In genomic region chr7:101681565-101682071, GRCm38 (mm10) we compare ENCODE assay signal across 13 mouse cellular contexts. TPM values are rescaled to one million over a fixed set of nuclear protein-coding genes. Genes with fewer than 3 reads are reported as not detected.
A peak's percentile ranks its signal among the peaks of the same experiment; 100 is the strongest.
DNase-seq lines count a peak whose midpoint lies in the region; ATAC-seq and TF ChIP-seq lines count a peak whose summit lies in the region.
"Had no signal": no experiment of that assay in that cellular context is flagged by ENCODE, and none has a peak within 500 bp of the region (broad histone marks: within the 10 kb centered on the region; RNA-seq: fewer than 3 reads in every experiment).

No protein-coding gene starts in this region.

- no peak overlapping the region for H3K4me2 ChIP-seq in heart, embryonic 16.5 days (ENCODE audit: low read depth, low read length)
- no peak overlapping the region for H3K4me2 ChIP-seq in midbrain, embryonic 13.5 days (replicated peaks)
- peak overlapping the region; percentile 50 for H3K4me2 ChIP-seq in myocyte (ENCODE audit: low read depth)
- H3K4me2 ChIP-seq: hindbrain, embryonic 15.5 days; liver, embryonic 15.5 days had no signal

- no peak overlapping the region for H3K4me3 ChIP-seq in heart, embryonic 16.5 days (ENCODE audit: low read length)
- H3K4me3 ChIP-seq in midbrain, embryonic 10.5 days, result no peak overlapping the region
- H3K4me3 ChIP-seq in midbrain, embryonic 13.5 days (replicated peaks), result no peak overlapping the region
- H3K4me3 ChIP-seq in myocyte, result no peak overlapping the region
- H3K4me3 ChIP-seq: hindbrain, embryonic 15.5 days; liver, embryonic 15.5 days had no signal

- peak; percentile 26 for DNase-seq in adrenal gland, adult 8-10 months
- no peak for DNase-seq in adrenal gland, postnatal 4 days (ENCODE audit: low spot score in 2 of 2)
- DNase-seq in heart, adult 8-10 months (ENCODE audit: low spot score), result no peak
- no peak for DNase-seq in midbrain, embryonic 10.5 days (ENCODE audit: low spot score)
- DNase-seq: cerebellum, postnatal 36 days; gastrocnemius, postnatal 10 days had no signal

- H3K27ac ChIP-seq in heart, embryonic 16.5 days (ENCODE audit: low read length), result peak overlapping the region; percentile 24; the same call in 1 of the 2 replicates
- H3K27ac ChIP-seq in midbrain, embryonic 10.5 days (replicated peaks), result peak overlapping the region; percentile 68
- H3K27ac ChIP-seq in midbrain, embryonic 13.5 days, result no peak overlapping the region
- H3K27ac ChIP-seq: hindbrain, embryonic 15.5 days; liver, embryonic 15.5 days had no signal

- H3K9ac ChIP-seq in heart, embryonic 16.5 days (ENCODE audit: low read length), result peak overlapping the region; percentile 39; the same call in 1 of the 2 replicates
- H3K9ac ChIP-seq in midbrain, embryonic 13.5 days (replicated peaks), result no peak overlapping the region
- H3K9ac ChIP-seq: hindbrain, embryonic 15.5 days; liver, embryonic 15.5 days had no signal

- no peaks in the 10 kb centered on the region for H3K27me3 ChIP-seq in heart, embryonic 16.5 days (ENCODE audit: control insufficient read depth, insufficient read depth, low read length)
- H3K27me3 ChIP-seq in midbrain, embryonic 10.5 days (ENCODE audit: low read depth, poor library complexity, severe bottlenecking), result 0 out of 2 replicates have a peak, but pooled peaks cover 10% of the 10 kb centered on the region
- H3K27me3 ChIP-seq in midbrain, embryonic 13.5 days, result no peaks in the 10 kb centered on the region
- no peaks in the 10 kb centered on the region for H3K27me3 ChIP-seq in myocyte (ENCODE audit: control insufficient read depth, insufficient read depth, insufficient read length)
- H3K27me3 ChIP-seq: hindbrain, embryonic 15.5 days; liver, embryonic 15.5 days had no signal

- 65% methylated on average over 6 of the region's 6 CpGs for WGBS in heart, embryonic 16.5 days
- 40% methylated on average over 6 of the region's 6 CpGs for WGBS in midbrain, embryonic 10.5 days
- WGBS in midbrain, embryonic 13.5 days, result 33% methylated on average over 6 of the region's 6 CpGs

- H3ac ChIP-seq in myocyte (ENCODE audit: control insufficient read depth, insufficient read length), result no peak overlapping the region

- no peaks in the 10 kb centered on the region for H3K9me3 ChIP-seq in heart, embryonic 16.5 days (replicated peaks; ENCODE audit: control insufficient read depth, low read length)
- H3K9me3 ChIP-seq in midbrain, embryonic 10.5 days (replicated peaks), result no peaks in the 10 kb centered on the region
- H3K9me3 ChIP-seq in midbrain, embryonic 13.5 days, result no peaks in the 10 kb centered on the region
- H3K9me3 ChIP-seq: hindbrain, embryonic 15.5 days; liver, embryonic 15.5 days had no signal

- no peak for TF ChIP-seq POLR2A in myocyte (IDR thresholded peaks at IDR 0.05; ENCODE audit: insufficient read length, low read depth)

- ATAC-seq in heart, embryonic 16.5 days (replicated peaks; ENCODE audit: extremely low read depth, insufficient read depth, low FRiP score), result no peak
- ATAC-seq in midbrain, embryonic 13.5 days, result no peak
- ATAC-seq in erythroid progenitor cell, adult 5-6 weeks (replicated peaks; ENCODE audit: low FRiP score, poor library complexity, severe bottlenecking), result no peak
- ATAC-seq: activated CD4-positive, CD25-positive, alpha-beta regulatory T cell, adult 4 months had no signal

- no peaks in the 10 kb centered on the region for H3K36me3 ChIP-seq in heart, embryonic 16.5 days (ENCODE audit: control insufficient read depth, insufficient read depth)
- H3K36me3 ChIP-seq in midbrain, embryonic 10.5 days, result no peaks in the 10 kb centered on the region
- no peaks in the 10 kb centered on the region for H3K36me3 ChIP-seq in midbrain, embryonic 13.5 days
- H3K36me3 ChIP-seq in myocyte (ENCODE audit: control insufficient read depth, insufficient read depth), result no peaks in the 10 kb centered on the region
- H3K36me3 ChIP-seq: hindbrain, embryonic 15.5 days; liver, embryonic 15.5 days had no signal

- H3K79me2 ChIP-seq in myocyte (ENCODE audit: control insufficient read depth, insufficient read depth), result peaks cover 22% of the 10 kb centered on the region

- peaks cover 24% of the 10 kb centered on the region for H3K4me1 ChIP-seq in heart, embryonic 16.5 days (ENCODE audit: control insufficient read depth, insufficient read depth, low read length)
- peaks cover 74% of the 10 kb centered on the region for H3K4me1 ChIP-seq in midbrain, embryonic 10.5 days
- H3K4me1 ChIP-seq in midbrain, embryonic 13.5 days (replicated peaks), result peaks cover 36% of the 10 kb centered on the region

TF ChIP-seq in myocyte, 11 proteins besides CTCF, POLR2A, EP300 and RAD21:
- TF ChIP-seq MYOD1 (IDR thresholded peaks at IDR 0.05; ENCODE audit: control insufficient read depth in 1 of 3, insufficient read length in 2 of 3, low read depth in 2 of 3) (no peak), MAX (IDR thresholded peaks at IDR 0.05; ENCODE audit: low read depth) (no peak), E2F4 (IDR thresholded peaks at IDR 0.05; ENCODE audit: insufficient read depth) (no peak), TCF3 (IDR thresholded peaks at IDR 0.05; ENCODE audit: insufficient read length, low read depth) (no peak), POLR2AphosphoS2 (IDR thresholded peaks at IDR 0.05; ENCODE audit: insufficient read length, low read depth) (no peak), MYOG (IDR thresholded peaks at IDR 0.05; ENCODE audit: control insufficient read depth in 1 of 3, insufficient read depth in 1 of 3, insufficient read length in 2 of 3, low read depth in 2 of 3) (no peak), CEBPB (IDR thresholded peaks at IDR 0.05; ENCODE audit: insufficient read depth, poor library complexity, severe bottlenecking) (no peak)

RNA-seq across cellular contexts. Expression of gene Clpb, which starts 18.2 kb away (rescaled TPM):
- 10 to 100 TPM; 67.7 to 90.7 (median 77.9) TPM for total RNA-seq in adrenal gland, adult 8-10 months (2022)
- 10 to 100 TPM; 47.3 to 51.0 TPM for total RNA-seq in adrenal gland, postnatal 4 days (2021)
- polyA plus RNA-seq in heart, embryonic 16.5 days (2015; fragmentation: Nextera tagmentation; extraction: Ambion mirVana), result 48.2 and 56.9 TPM in 2 replicates
- total RNA-seq in heart, adult 8-10 months (2022), result 10 to 100 TPM; 73.5 to 96.2 (median 93.6) TPM
- 54.7 and 56.3 TPM in 2 replicates for polyA plus RNA-seq in midbrain, embryonic 10.5 days (2016; fragmentation: Nextera tagmentation; extraction: Ambion mirVana)
- polyA plus RNA-seq in midbrain, embryonic 13.5 days (2015; fragmentation: Nextera tagmentation; extraction: Ambion mirVana), result 31.9 and 33.7 TPM in 2 replicates
- polyA plus RNA-seq in myocyte (2012; fragmentation: generic; extraction: Trizol), result 114 TPM
- total RNA-seq in erythroid progenitor cell, adult 5-6 weeks (2015; ENCODE audit: low replicate concordance), result 0.84 and 1.4 TPM in 2 replicates
- total RNA-seq in erythroid progenitor cell, adult 5-6 weeks (2017; ENCODE audit: low replicate concordance), result 1.3 and 9.0 TPM in 2 replicates

Comparison
In these comparisons a context has a peak if more than half of its experiments do, and no peak if none do; other contexts are left out.
1. RNA of gene Clpb, which starts 18.2 kb away (total RNA-seq): 73.5 to 96.2 TPM in heart, adult 8-10 months, 67.7 to 90.7 TPM in adrenal gland, adult 8-10 months and 47.3 to 51.0 TPM in adrenal gland, postnatal 4 days; 0.84 to 9.0 TPM in erythroid progenitor cell, adult 5-6 weeks; every median in the first group is over 4 times any median in the second.